Mouse (Mus musculus): ENCODE results near the gene Olfr467. TPM values are rescaled to one million over a fixed set of nuclear protein-coding genes. Genes with fewer than 3 reads are reported as not detected.

Gene Olfr467
- polyA plus RNA-seq, 1 experiment from 2014 or later, result not detected

Other genes with a start within 250 kb of the Olfr467 start
- gene Olfml1, start 244.8 kb upstream of the Olfr467 start, polyA plus RNA-seq (2015; fragmentation: Nextera tagmentation; extraction: Ambion mirVana), result 2.2 and 2.7 TPM in 2 replicates
- gene Ppfibp2, start 217.1 kb upstream of the Olfr467 start, polyA plus RNA-seq (2015; fragmentation: Nextera tagmentation; extraction: Ambion mirVana), result 1.3 and 1.6 TPM in 2 replicates
- not detected in 2 replicates for gene 5330417H12Rik, start 187.1 kb upstream of the Olfr467 start, polyA plus RNA-seq (2015; fragmentation: Nextera tagmentation; extraction: Ambion mirVana)
- not detected in 2 replicates for gene Cyb5r2, start 54.2 kb upstream of the Olfr467 start, polyA plus RNA-seq (2015; fragmentation: Nextera tagmentation; extraction: Ambion mirVana)
- not detected in 2 replicates for gene Ovch2, start 11.1 kb upstream of the Olfr467 start, polyA plus RNA-seq (2015; fragmentation: Nextera tagmentation; extraction: Ambion mirVana)
- gene Olfr469, start 13.3 kb downstream of the Olfr467 start, polyA plus RNA-seq (2015; fragmentation: Nextera tagmentation; extraction: Ambion mirVana), result not detected in 2 replicates
- not detected in 2 replicates for gene Olfr470, start 35.2 kb downstream of the Olfr467 start, polyA plus RNA-seq (2015; fragmentation: Nextera tagmentation; extraction: Ambion mirVana)
- gene Olfr472, start 85.6 kb downstream of the Olfr467 start, polyA plus RNA-seq (2015; fragmentation: Nextera tagmentation; extraction: Ambion mirVana), result not detected in 2 replicates
- not detected in 2 replicates for gene Olfr473, start 118.2 kb downstream of the Olfr467 start, polyA plus RNA-seq (2015; fragmentation: Nextera tagmentation; extraction: Ambion mirVana)
- gene Olfr474, start 142.4 kb downstream of the Olfr467 start, polyA plus RNA-seq (2015; fragmentation: Nextera tagmentation; extraction: Ambion mirVana), result not detected in 2 replicates
- gene Olfr476, start 152.5 kb downstream of the Olfr467 start, polyA plus RNA-seq (2015; fragmentation: Nextera tagmentation; extraction: Ambion mirVana), result not detected in 2 replicates
- not detected in 2 replicates for gene Olfr477, start 174.4 kb downstream of the Olfr467 start, polyA plus RNA-seq (2015; fragmentation: Nextera tagmentation; extraction: Ambion mirVana)
- gene Olfr478, start 221.7 kb downstream of the Olfr467 start, polyA plus RNA-seq (2015; fragmentation: Nextera tagmentation; extraction: Ambion mirVana), result not detected in 2 replicates
- not detected in 2 replicates for gene Olfr479, start 238.4 kb downstream of the Olfr467 start, polyA plus RNA-seq (2015; fragmentation: Nextera tagmentation; extraction: Ambion mirVana)

Measured in forebrain, embryonic 15.5 days (tissue).